Mouse (Mus musculus) left cerebral cortex, adult 11 months (tissue): ENCODE results near the gene Fas.

Experiments used
- DNase-seq: peaks from one replicate; pipeline ENCODE4 v3.0.0; 2022; ENCODE audit warnings: low spot score

Fas gene

DNA sequence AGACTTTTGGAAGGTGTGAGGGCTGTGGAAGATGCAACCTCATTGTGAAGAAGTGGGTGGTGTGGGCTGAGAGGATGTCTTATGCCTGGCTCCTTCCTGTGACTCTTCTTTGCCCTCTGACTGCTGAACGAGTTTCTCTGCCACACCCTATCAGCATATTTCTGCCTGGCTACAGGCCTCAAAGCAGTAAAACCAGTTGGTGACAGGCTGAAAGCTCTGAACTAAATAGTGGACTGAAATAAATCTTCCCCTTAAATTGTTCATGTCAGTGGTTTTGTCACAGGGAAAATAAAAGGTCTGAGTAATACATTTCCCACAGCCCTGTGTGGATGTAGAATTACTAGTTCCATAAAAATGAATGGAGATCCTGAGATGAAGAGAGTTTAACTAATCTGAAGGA, 79.1 kb downstream of the Fas start:
- no peak for DNase-seq

- no peak for DNase-seq
Measured at GRCm38 (mm10) chr19:34370397-34370796, 79.9 kb downstream of the Fas start.
